Mouse (Mus musculus): ENCODE measurements at regions not wholly inside any gene's neighbourhood (a gene's known extent, or its start where the extent isn't known, plus 50 kb on each side); places are given as distances from the start of the nearest gene placed in this dataset.
A peak's percentile ranks its signal among the peaks of the same experiment; 100 is the strongest.

DNA sequence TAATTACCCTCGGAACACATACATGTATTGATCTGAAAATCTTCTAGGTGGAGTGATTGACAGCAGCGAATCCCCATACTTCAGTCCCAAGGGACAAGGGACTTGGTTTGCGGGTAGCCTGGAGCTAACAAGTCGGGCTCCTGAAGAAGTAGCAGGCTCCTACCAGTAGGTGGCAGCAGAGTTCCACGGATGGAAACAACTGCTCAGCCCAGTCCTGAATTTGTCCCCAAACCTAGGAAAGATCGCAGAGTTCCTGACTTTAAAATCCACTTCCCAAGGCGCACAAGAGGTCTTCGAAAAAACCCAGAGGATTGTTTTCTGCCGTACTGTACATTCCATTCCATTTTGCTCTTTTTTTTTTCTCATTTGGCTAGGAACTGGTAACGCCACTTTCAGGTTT is 169.4 kb downstream of the Arrdc4 start:
- no peaks in the 10 kb centered on the region for H3K27me3 ChIP-seq (ENCODE audit: control insufficient read depth, insufficient read depth, low read length)
- no peak overlapping the region for H3K4me3 ChIP-seq (ENCODE audit: extremely low read depth, insufficient read depth, insufficient read length)
- no peak overlapping the region for H3K27ac ChIP-seq (ENCODE audit: insufficient read depth, low read length)
- no peaks in the 10 kb centered on the region for H3K36me3 ChIP-seq (ENCODE audit: control insufficient read depth, insufficient read depth, low read length)
- peak; percentile 84; the same call in 1 of the 2 replicates for TF ChIP-seq CTCF (IDR thresholded peaks at IDR 0.05; ENCODE audit: extremely low read depth, insufficient read depth, insufficient read length, insufficient replicate concordance)
- TF ChIP-seq POLR2A (IDR thresholded peaks at IDR 0.05; ENCODE audit: low read depth, low read length): no peak
- no peaks in the 10 kb centered on the region for H3K4me1 ChIP-seq (ENCODE audit: control insufficient read depth, insufficient read depth, insufficient read length)
- DNase-seq (ENCODE audit: low read depth in 1 of 2, low spot score in 2 of 2): peak; percentile 7 to 56
- 9% methylated on average over 10 of the region's 10 CpGs for WGBS

DNA sequence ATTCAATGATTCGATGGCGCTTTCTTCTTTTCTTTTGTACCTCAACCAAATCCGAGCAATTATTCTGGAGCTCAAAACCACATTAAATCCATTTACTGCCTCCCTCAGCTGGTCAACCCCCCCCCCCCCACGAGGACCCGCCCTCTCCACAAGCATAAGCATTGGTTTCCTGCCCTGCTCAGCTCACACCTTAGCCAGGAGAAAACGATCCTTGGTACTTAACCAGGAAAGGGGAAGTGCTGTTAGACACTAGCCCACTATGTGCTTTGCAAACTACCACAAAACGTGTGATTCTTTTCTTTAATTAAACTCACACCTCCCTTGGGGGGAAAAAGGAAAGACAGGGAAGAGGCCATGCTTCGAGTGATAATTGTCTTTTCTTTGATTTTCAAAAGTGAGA is 169.8 kb downstream of the Arrdc4 start:
- no peak for DNase-seq (ENCODE audit: low read depth in 1 of 2, low spot score in 2 of 2)
- TF ChIP-seq CTCF (IDR thresholded peaks at IDR 0.05; ENCODE audit: extremely low read depth, insufficient read depth, insufficient read length, insufficient replicate concordance) (no peak), POLR2A (IDR thresholded peaks at IDR 0.05; ENCODE audit: low read depth, low read length) (no peak)
- Histone ChIP-seq H3K27me3 (ENCODE audit: control insufficient read depth, insufficient read depth, low read length) (no peaks in the 10 kb centered on the region), H3K4me3 (ENCODE audit: extremely low read depth, insufficient read depth, insufficient read length) (no peak overlapping the region), H3K27ac (ENCODE audit: insufficient read depth, low read length) (no peak overlapping the region), H3K4me1 (ENCODE audit: control insufficient read depth, insufficient read depth, insufficient read length) (no peaks in the 10 kb centered on the region), H3K36me3 (ENCODE audit: control insufficient read depth, insufficient read depth, low read length) (no peaks in the 10 kb centered on the region)
- 27% methylated on average over 8 of the region's 8 CpGs for WGBS

DNA sequence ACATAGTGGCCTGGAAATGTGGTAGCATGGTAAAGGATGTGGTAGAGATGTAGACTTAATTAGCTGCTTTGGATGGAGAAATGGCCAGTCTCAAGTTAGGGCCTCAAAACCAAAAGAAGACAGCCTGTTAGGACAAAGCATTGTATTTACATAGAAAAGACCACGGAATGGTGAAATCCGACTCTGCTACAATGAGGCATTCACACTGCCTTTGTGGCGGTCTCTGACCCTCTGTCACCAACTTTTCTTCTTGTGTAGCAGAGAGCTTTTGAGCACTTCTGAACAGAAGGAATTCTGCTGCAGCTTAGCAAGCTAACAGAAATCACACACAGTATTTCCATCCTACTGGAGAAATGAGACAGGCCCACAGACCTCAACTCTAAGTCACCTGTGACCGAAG is 177.7 kb downstream of the Arrdc4 start:
- no peak for DNase-seq (ENCODE audit: low read depth in 1 of 2, low spot score in 2 of 2)
- Histone ChIP-seq H3K4me1 (ENCODE audit: control insufficient read depth, insufficient read depth, insufficient read length) (no peaks in the 10 kb centered on the region), H3K36me3 (ENCODE audit: control insufficient read depth, insufficient read depth, low read length) (no peaks in the 10 kb centered on the region), H3K4me3 (ENCODE audit: extremely low read depth, insufficient read depth, insufficient read length) (no peak overlapping the region), H3K27ac (ENCODE audit: insufficient read depth, low read length) (no peak overlapping the region), H3K27me3 (ENCODE audit: control insufficient read depth, insufficient read depth, low read length) (no peaks in the 10 kb centered on the region)
- 71% methylated on average over 4 of the region's 4 CpGs for WGBS
- no peak for TF ChIP-seq CTCF (IDR thresholded peaks at IDR 0.05; ENCODE audit: extremely low read depth, insufficient read depth, insufficient read length, insufficient replicate concordance)
- TF ChIP-seq POLR2A (IDR thresholded peaks at IDR 0.05; ENCODE audit: low read depth, low read length): no peak

DNA sequence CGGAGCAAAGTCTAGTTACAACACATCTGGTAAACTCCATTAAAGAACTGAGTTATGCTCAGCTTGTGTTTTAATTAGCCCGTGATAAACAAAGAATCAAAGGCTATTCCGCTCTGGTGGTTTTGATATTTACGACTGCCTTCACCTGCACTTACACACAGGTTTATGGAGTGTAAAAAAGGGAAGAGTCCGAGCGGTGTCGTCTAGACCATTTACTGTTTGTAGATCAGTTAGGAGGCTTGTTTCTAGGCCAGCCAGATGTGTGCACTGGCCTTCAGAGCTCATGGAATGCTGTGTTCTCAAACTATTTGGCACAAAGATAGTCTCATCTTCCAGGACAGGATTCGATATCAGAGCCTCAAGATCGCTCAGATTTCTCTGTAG is 180.9 kb downstream of the Arrdc4 start:
- no peak for TF ChIP-seq CTCF (IDR thresholded peaks at IDR 0.05; ENCODE audit: extremely low read depth, insufficient read depth, insufficient read length, insufficient replicate concordance)
- TF ChIP-seq POLR2A (IDR thresholded peaks at IDR 0.05; ENCODE audit: low read depth, low read length): no peak
- H3K4me1 ChIP-seq (ENCODE audit: control insufficient read depth, insufficient read depth, insufficient read length): no peaks in the 10 kb centered on the region
- DNase-seq (ENCODE audit: low read depth in 1 of 2, low spot score in 2 of 2): no peak
- 90% methylated on average over 9 of the region's 9 CpGs for WGBS
- no peak overlapping the region for H3K4me3 ChIP-seq (ENCODE audit: extremely low read depth, insufficient read depth, insufficient read length)
- no peaks in the 10 kb centered on the region for H3K27me3 ChIP-seq (ENCODE audit: control insufficient read depth, insufficient read depth, low read length)
- no peaks in the 10 kb centered on the region for H3K36me3 ChIP-seq (ENCODE audit: control insufficient read depth, insufficient read depth, low read length)
- H3K27ac ChIP-seq (ENCODE audit: insufficient read depth, low read length): no peak overlapping the region

DNA sequence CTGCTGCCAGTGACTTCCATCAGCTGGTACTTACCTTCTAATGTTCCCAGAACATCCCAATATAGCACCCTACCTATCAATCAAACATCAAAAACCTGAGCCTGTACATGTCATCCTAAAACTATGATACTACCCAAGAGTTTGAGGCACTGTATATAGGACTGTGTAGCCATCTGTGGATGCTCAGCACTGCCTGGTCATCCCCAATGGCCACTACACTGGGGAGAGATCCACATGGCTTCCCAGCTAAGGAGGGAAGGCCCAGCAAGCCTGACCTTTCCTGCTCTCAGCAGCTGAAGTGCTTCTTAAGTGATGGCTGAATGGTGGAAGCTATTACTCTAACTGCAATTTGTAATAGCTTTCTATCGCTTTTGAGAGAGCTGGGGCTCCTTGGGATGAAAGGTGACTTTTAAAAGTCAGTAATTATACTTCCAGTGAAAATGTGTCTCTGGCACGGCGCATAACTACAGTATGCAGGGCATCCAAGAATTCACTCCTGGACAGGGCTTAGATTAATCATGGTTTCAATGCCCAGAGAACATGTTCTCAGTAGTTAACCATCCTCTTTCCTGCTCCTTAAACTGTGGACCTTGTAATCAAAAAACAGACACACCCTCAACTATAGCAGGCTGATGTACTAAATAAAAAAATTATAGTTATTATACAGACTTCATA is 181.5 kb downstream of the Arrdc4 start:
- Histone ChIP-seq H3K4me1 (ENCODE audit: control insufficient read depth, insufficient read depth, insufficient read length) (no peaks in the 10 kb centered on the region), H3K36me3 (ENCODE audit: control insufficient read depth, insufficient read depth, low read length) (no peaks in the 10 kb centered on the region), H3K4me3 (ENCODE audit: extremely low read depth, insufficient read depth, insufficient read length) (no peak overlapping the region), H3K27me3 (ENCODE audit: control insufficient read depth, insufficient read depth, low read length) (no peaks in the 10 kb centered on the region), H3K27ac (ENCODE audit: insufficient read depth, low read length) (no peak overlapping the region)
- no peak for DNase-seq (ENCODE audit: low read depth in 1 of 2, low spot score in 2 of 2)
- no peak for TF ChIP-seq CTCF (IDR thresholded peaks at IDR 0.05; ENCODE audit: extremely low read depth, insufficient read depth, insufficient read length, insufficient replicate concordance)
- TF ChIP-seq POLR2A (IDR thresholded peaks at IDR 0.05; ENCODE audit: low read depth, low read length): no peak
- WGBS: 86% methylated on average over 3 of the region's 3 CpGs

DNA sequence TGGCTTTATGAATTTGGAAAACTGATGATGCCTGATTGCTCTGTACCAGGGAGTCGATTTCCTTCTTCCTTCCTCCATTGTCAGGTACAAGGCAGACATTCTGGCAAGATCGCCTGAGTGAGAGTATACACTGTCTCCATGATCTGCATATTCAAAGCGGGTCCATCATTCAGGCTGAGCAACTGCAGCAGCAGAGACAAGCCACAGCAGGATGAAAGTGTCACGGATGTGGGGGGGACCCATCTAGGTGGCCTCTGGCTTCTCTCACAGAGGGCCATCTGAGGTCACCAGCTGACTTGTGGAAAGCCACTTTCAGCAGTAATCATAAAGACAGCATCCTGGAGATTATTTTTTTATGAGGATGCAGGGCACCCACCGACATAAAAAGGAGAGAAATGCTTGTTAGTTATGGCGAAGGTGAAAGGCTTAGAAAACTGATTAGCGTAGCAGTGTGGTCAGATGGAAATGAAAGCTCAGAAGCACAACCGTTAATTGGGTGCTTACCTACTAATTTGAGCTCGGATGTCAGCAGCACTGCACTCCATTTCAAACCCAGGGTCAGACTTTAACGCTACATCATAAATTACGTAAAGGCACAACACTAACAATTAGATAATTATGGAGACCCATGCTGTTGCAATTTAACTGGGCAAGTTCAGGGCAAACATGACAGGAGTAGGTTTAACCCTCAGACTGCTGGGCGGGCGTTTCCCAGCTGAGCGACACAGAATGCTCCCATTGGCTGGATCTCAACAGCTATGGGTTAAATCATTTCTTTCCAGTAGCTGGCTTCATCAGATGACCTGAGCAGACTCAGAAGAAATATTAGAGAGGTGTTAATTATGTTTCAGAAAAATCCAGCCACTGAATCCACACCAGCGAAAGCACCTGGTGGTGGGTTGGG is 189.3 kb downstream of the Arrdc4 start:
- Histone ChIP-seq H3K4me1 (ENCODE audit: control insufficient read depth, insufficient read depth, insufficient read length) (no peaks in the 10 kb centered on the region), H3K36me3 (ENCODE audit: control insufficient read depth, insufficient read depth, low read length) (no peaks in the 10 kb centered on the region), H3K27ac (ENCODE audit: insufficient read depth, low read length) (no peak overlapping the region), H3K4me3 (ENCODE audit: extremely low read depth, insufficient read depth, insufficient read length) (no peak overlapping the region), H3K27me3 (ENCODE audit: control insufficient read depth, insufficient read depth, low read length) (no peaks in the 10 kb centered on the region)
- TF ChIP-seq CTCF (IDR thresholded peaks at IDR 0.05; ENCODE audit: extremely low read depth, insufficient read depth, insufficient read length, insufficient replicate concordance) (no peak), POLR2A (IDR thresholded peaks at IDR 0.05; ENCODE audit: low read depth, low read length) (no peak)
- no peak for DNase-seq (ENCODE audit: low read depth in 1 of 2, low spot score in 2 of 2)
- 69% methylated on average over 15 of the region's 15 CpGs for WGBS

DNA sequence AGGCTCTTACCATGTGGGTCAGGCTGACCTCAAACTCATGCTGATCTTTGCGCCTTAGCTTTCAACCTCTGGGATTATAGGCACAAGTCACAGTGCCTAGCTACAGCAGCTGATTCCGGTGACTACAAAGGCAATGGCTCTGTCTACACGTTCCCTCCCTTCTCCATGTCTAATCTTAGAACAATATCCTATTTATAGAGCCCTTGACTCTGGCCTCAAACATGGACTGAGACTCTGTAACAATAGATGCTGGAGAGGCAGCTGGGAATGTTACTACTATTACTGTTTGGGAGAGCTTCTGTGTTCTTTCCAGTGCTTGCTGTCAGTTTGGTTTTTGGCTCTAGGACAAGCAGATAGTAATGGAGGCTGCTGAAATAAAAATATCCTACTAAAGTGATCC is 198.7 kb downstream of the Arrdc4 start:
- TF ChIP-seq POLR2A (IDR thresholded peaks at IDR 0.05; ENCODE audit: low read depth, low read length) (no peak), CTCF (IDR thresholded peaks at IDR 0.05; ENCODE audit: extremely low read depth, insufficient read depth, insufficient read length, insufficient replicate concordance) (no peak)
- no peak for DNase-seq (ENCODE audit: low read depth in 1 of 2, low spot score in 2 of 2)
- no peak overlapping the region for H3K27ac ChIP-seq (ENCODE audit: insufficient read depth, low read length)
- WGBS: 55% methylated on average over 3 of the region's 3 CpGs
- no peaks in the 10 kb centered on the region for H3K4me1 ChIP-seq (ENCODE audit: control insufficient read depth, insufficient read depth, insufficient read length)
- H3K27me3 ChIP-seq (ENCODE audit: control insufficient read depth, insufficient read depth, low read length): no peaks in the 10 kb centered on the region
- no peak overlapping the region for H3K4me3 ChIP-seq (ENCODE audit: extremely low read depth, insufficient read depth, insufficient read length)
- no peaks in the 10 kb centered on the region for H3K36me3 ChIP-seq (ENCODE audit: control insufficient read depth, insufficient read depth, low read length)
